Mouse (Mus musculus): ENCODE measurements around the gene Idnk.

- TF ChIP-seq CTCF (IDR thresholded peaks at IDR 0.05) (no peak), EP300 (IDR thresholded peaks at IDR 0.05) (no peak)
These were observed 32.0 kb downstream of the Idnk start for GRCm38 (mm10) chr13:58189473-58189872.

All from lung, postnatal 0 days (tissue).